Mouse (Mus musculus) kidney, embryonic 14.5 days (tissue): ENCODE data around the gene Gipc3. TPM values are rescaled to one million over a fixed set of nuclear protein-coding genes. Genes with fewer than 3 reads are reported as not detected.

Experiments
- ATAC-seq: fragments of 200-750 bp; cut with Nextera tagmentation; 2 replicates; pipeline ENCODE4 v1.8.0; 2017; ENCODE audit warnings: moderate number of reproducible peaks, mild to moderate bottlenecking, moderate TSS enrichment, moderate library complexity; ENCODE audit not compliant: low FRiP score, low TSS enrichment
- H3K27ac ChIP-seq: fragments of 300-500 bp; sonication (generic); 2 replicates; pipeline ENCODE4 v1.5.1; 2014; ENCODE audit warnings: low read depth, mild to moderate bottlenecking, low read length, moderate library complexity, mixed read lengths
- H3K27me3 ChIP-seq: fragments of 300-500 bp; sonication (generic); 2 replicates; pipeline ENCODE4 v1.6.1; 2014; ENCODE audit warnings: mild to moderate bottlenecking, low read length; ENCODE audit not compliant: control insufficient read depth, insufficient read depth
- H3K36me3 ChIP-seq: fragments of 300-500 bp; sonication (generic); 2 replicates; pipeline ENCODE4 v1.6.1; 2014; ENCODE audit warnings: low read length, mixed read lengths; ENCODE audit not compliant: control insufficient read depth, insufficient read depth
- H3K4me1 ChIP-seq: fragments of 300-500 bp; sonication (generic); 2 replicates; pipeline ENCODE4 v1.6.1; 2014; ENCODE audit warnings: low read length, mixed read lengths; ENCODE audit not compliant: control insufficient read depth, insufficient read depth
- H3K4me2 ChIP-seq: fragments of 300-500 bp; sonication (generic); replicated peaks from 2 replicates; pipeline ENCODE4 v1.6.1; 2014; ENCODE audit warnings: low read depth, mild to moderate bottlenecking, low read length
- H3K4me3 ChIP-seq: fragments of 300-500 bp; sonication (generic); 2 replicates; pipeline ENCODE4 v1.5.1; 2014; ENCODE audit warnings: mild to moderate bottlenecking, low read length
- H3K9ac ChIP-seq: fragments of 300-500 bp; sonication (generic); 2 replicates; pipeline ENCODE4 v1.6.1; 2014; ENCODE audit warnings: low read depth, mild to moderate bottlenecking, low read length, moderate library complexity
- H3K9me3 ChIP-seq: fragments of 300-500 bp; sonication (generic); 2 replicates; pipeline ENCODE4 v1.6.1; 2016; ENCODE audit warnings: low read length; ENCODE audit not compliant: control insufficient read depth
- WGBS: fragments of 180-500 bp; shearing (Covaris S2); extraction: QIAGEN DNeasy Blood & Tissue Kit; methylation state at CpG from one replicate; pipeline ENCODE4 v1.1.7; 2014; 5-methylcytosine and 5-hydroxymethylcytosine counted together
- polyA plus RNA-seq: library from polyadenylated mRNA; unstranded; fragments of >200 nt; fragmentation: Nextera tagmentation; extraction: Ambion mirVana; gene quantifications from 2 replicates; pipeline ENCODE4 v1.2.1, GENCODE M21; 2014

The Gipc3 gene
- polyA plus RNA-seq, 1 experiment from 2014 or later, result 0.05 TPM

GRCm38 (mm10) chr10:81313581-81313980 lies 29.5 kb downstream of the Gipc3 start:
- Histone ChIP-seq H3K4me3 (no peak overlapping the region), H3K9me3 (no peaks in the 10 kb centered on the region), H3K27me3 (no peaks in the 10 kb centered on the region), H3K4me1 (peaks cover 29% of the 10 kb centered on the region), H3K36me3 (peaks cover 78% of the 10 kb centered on the region), H3K9ac (no peak overlapping the region), H3K27ac (no peak overlapping the region), H3K4me2 (no peak overlapping the region)
- 94% methylated on average over 13 of the region's 13 CpGs for WGBS
- no peak for ATAC-seq

- Histone ChIP-seq H3K4me3 (no peak overlapping the region), H3K27ac (no peak overlapping the region), H3K27me3 (no peaks in the 10 kb centered on the region), H3K4me2 (no peak overlapping the region), H3K4me1 (0 out of 2 replicates have a peak, but pooled peaks cover 9% of the 10 kb centered on the region), H3K9ac (no peak overlapping the region), H3K36me3 (peaks cover 84% of the 10 kb centered on the region), H3K9me3 (no peaks in the 10 kb centered on the region)
- no peak for ATAC-seq
- WGBS, result 84% methylated on average over 5 of the region's 5 CpGs
These were observed 33.5 kb downstream of the Gipc3 start for GRCm38 (mm10) chr10:81309571-81309970.

GRCm38 (mm10) chr10:81306837-81307682 lies 36.0 kb downstream of the Gipc3 start:
- Histone ChIP-seq H3K9ac (no peak overlapping the region), H3K27ac (no peak overlapping the region), H3K4me2 (no peak overlapping the region), H3K36me3 (peaks cover 63% of the 10 kb centered on the region), H3K9me3 (no peaks in the 10 kb centered on the region), H3K4me3 (no peak overlapping the region), H3K4me1 (peaks cover 20% of the 10 kb centered on the region; the same call in 1 of the 2 replicates), H3K27me3 (no peaks in the 10 kb centered on the region)
- ATAC-seq, result no peak
- WGBS, result 95% methylated on average over 21 of the region's 21 CpGs

GRCm38 (mm10) chr10:81306173-81306668 lies 36.8 kb downstream of the Gipc3 start:
- Histone ChIP-seq H3K9ac (no peak overlapping the region), H3K4me1 (peaks cover 17% of the 10 kb centered on the region; the same call in 1 of the 2 replicates), H3K9me3 (no peaks in the 10 kb centered on the region), H3K4me2 (no peak overlapping the region), H3K4me3 (no peak overlapping the region), H3K27me3 (no peaks in the 10 kb centered on the region), H3K27ac (no peak overlapping the region), H3K36me3 (peaks cover 55% of the 10 kb centered on the region)
- 95% methylated on average over 12 of the region's 12 CpGs for WGBS
- no peak for ATAC-seq

GRCm38 (mm10) chr10:81305663-81306062 lies 37.4 kb downstream of the Gipc3 start:
- H3K27ac ChIP-seq, result no peak overlapping the region
- peaks cover 19% of the 10 kb centered on the region; the same call in 1 of the 2 replicates for H3K4me1 ChIP-seq
- no peak overlapping the region for H3K4me2 ChIP-seq
- no peaks in the 10 kb centered on the region for H3K27me3 ChIP-seq
- no peaks in the 10 kb centered on the region for H3K9me3 ChIP-seq
- H3K4me3 ChIP-seq, result no peak overlapping the region
- no peak overlapping the region for H3K9ac ChIP-seq
- H3K36me3 ChIP-seq, result peaks cover 50% of the 10 kb centered on the region
- no peak for ATAC-seq
- WGBS, result 90% methylated on average over 14 of the region's 14 CpGs

GRCm38 (mm10) chr10:81304597-81305238 lies 38.3 kb downstream of the Gipc3 start:
- H3K27me3 ChIP-seq, result no peaks in the 10 kb centered on the region
- peaks cover 28% of the 10 kb centered on the region; the same call in 1 of the 2 replicates for H3K4me1 ChIP-seq
- WGBS, result 22% methylated on average over 5 of the region's 9 CpGs

GRCm38 (mm10) chr10:81303761-81304160 lies 39.3 kb downstream of the Gipc3 start:
- Histone ChIP-seq H3K9me3 (no peaks in the 10 kb centered on the region), H3K4me3 (no peak overlapping the region), H3K4me2 (no peak overlapping the region), H3K9ac (no peak overlapping the region), H3K4me1 (peaks cover 36% of the 10 kb centered on the region; the same call in 1 of the 2 replicates), H3K36me3 (peaks cover 30% of the 10 kb centered on the region), H3K27me3 (no peaks in the 10 kb centered on the region), H3K27ac (no peak overlapping the region)
- WGBS, result 67% methylated on average over 7 of the region's 7 CpGs
- no peak for ATAC-seq

More at GRCm38 (mm10) chr10:81304597-81305238, 38.3 kb downstream of the Gipc3 start:
- Histone ChIP-seq H3K27ac (no peak overlapping the region), H3K36me3 (peaks cover 40% of the 10 kb centered on the region), H3K4me2 (no peak overlapping the region), H3K9me3 (no peaks in the 10 kb centered on the region), H3K4me3 (no peak overlapping the region), H3K9ac (no peak overlapping the region)
- peak; percentile 38; the same call in 1 of the 2 replicates for ATAC-seq

- H3K9ac ChIP-seq, result peak overlapping the region; percentile 28; the same call in 1 of the 2 replicates
- no peaks in the 10 kb centered on the region for H3K9me3 ChIP-seq
- peaks cover 39% of the 10 kb centered on the region; the same call in 1 of the 2 replicates for H3K4me1 ChIP-seq
- H3K27me3 ChIP-seq, result no peaks in the 10 kb centered on the region
- WGBS, result 73% methylated on average over 10 of the region's 10 CpGs
- no peak overlapping the region; the same call in 1 of the 2 replicates for H3K4me2 ChIP-seq
- peaks cover 26% of the 10 kb centered on the region for H3K36me3 ChIP-seq
- no peak overlapping the region for H3K4me3 ChIP-seq
- 0 out of 2 replicates have a peak overlapping the region, but pooled peaks have one; percentile 7 for H3K27ac ChIP-seq
- no peak for ATAC-seq
These were observed 39.8 kb downstream of the Gipc3 start for GRCm38 (mm10) chr10:81303258-81303657.
